Mouse (Mus musculus) myocyte (in vitro differentiated cells): ENCODE measurements around the gene Blnk.

Source experiments
- CEBPB ChIP-seq: IDR thresholded peaks from 2 replicates; pipeline ENCODE4 v1.6.1; 2011; ENCODE audit warnings: mild to moderate bottlenecking, moderate library complexity; ENCODE audit not compliant: poor library complexity, insufficient read depth, severe bottlenecking
- E2F4 ChIP-seq: IDR thresholded peaks from one replicate; pipeline ENCODE4 v1.6.1; 2011; ENCODE audit warnings: mild to moderate bottlenecking, control low read depth, moderate library complexity; ENCODE audit not compliant: insufficient read depth
- MAX ChIP-seq: IDR thresholded peaks from one replicate; pipeline ENCODE4 v1.6.1; 2011; ENCODE audit warnings: low read depth, mild to moderate bottlenecking, control low read depth
- MYOD1 ChIP-seq, 3 experiments: IDR thresholded peaks; one replicate each; pipeline ENCODE4 v1.6.1; 2011; ENCODE audit warnings: control low read depth in 2 of 3, low read depth in 2 of 3, mild to moderate bottlenecking in 2 of 3, moderate library complexity in 1 of 3; ENCODE audit not compliant: insufficient read length in 2 of 3, control insufficient read depth in 1 of 3
- MYOG ChIP-seq, 3 experiments: IDR thresholded peaks; one replicate each; pipeline ENCODE4 v1.6.1; 2011; ENCODE audit warnings: control low read depth in 2 of 3, low read depth in 2 of 3, mild to moderate bottlenecking in 2 of 3; ENCODE audit not compliant: insufficient read length in 2 of 3, control insufficient read depth in 1 of 3, insufficient read depth in 1 of 3
- POLR2A ChIP-seq: IDR thresholded peaks from one replicate; pipeline ENCODE4 v1.6.1; 2011; ENCODE audit warnings: low read depth, mild to moderate bottlenecking, control low read depth, moderate library complexity; ENCODE audit not compliant: insufficient read length
- POLR2AphosphoS2 ChIP-seq: IDR thresholded peaks from one replicate; pipeline ENCODE4 v1.6.1; 2011; ENCODE audit warnings: low read depth, control low read depth; ENCODE audit not compliant: insufficient read length
- REST ChIP-seq: IDR thresholded peaks from one replicate; pipeline ENCODE4 v1.6.1; 2011; ENCODE audit warnings: mild to moderate bottlenecking, control low read depth, moderate library complexity; ENCODE audit not compliant: insufficient read depth, insufficient read length
- SRF ChIP-seq: IDR thresholded peaks from one replicate; pipeline ENCODE4 v1.6.1; 2011; ENCODE audit warnings: low read depth; ENCODE audit not compliant: control insufficient read depth, insufficient read length
- TCF12 ChIP-seq: IDR thresholded peaks from one replicate; pipeline ENCODE4 v1.6.1; 2011; ENCODE audit warnings: mild to moderate bottlenecking, control low read depth; ENCODE audit not compliant: poor library complexity, insufficient read depth, severe bottlenecking
- TCF3 ChIP-seq: IDR thresholded peaks from one replicate; pipeline ENCODE4 v1.6.1; 2011; ENCODE audit warnings: low read depth, control low read depth; ENCODE audit not compliant: insufficient read length
- USF1 ChIP-seq: IDR thresholded peaks from one replicate; pipeline ENCODE4 v1.6.1; 2011; ENCODE audit warnings: low read depth, mild to moderate bottlenecking, control low read depth, moderate library complexity

GRCm38 (mm10) chr19:40994057-40994585 is at the start of gene Blnk:
- TF ChIP-seq E2F4 (no peak), CEBPB (no peak), POLR2AphosphoS2 (no peak), USF1 (peak; percentile 95), POLR2A (no peak), MYOD1 (IDR thresholded peaks at IDR 0.05; ENCODE audit: control insufficient read depth in 1 of 3, insufficient read length in 2 of 3, low read depth in 2 of 3) (no peak), MAX (no peak), TCF3 (no peak), MYOG (IDR thresholded peaks at IDR 0.05; ENCODE audit: control insufficient read depth in 1 of 3, insufficient read depth in 1 of 3, insufficient read length in 2 of 3, low read depth in 2 of 3) (no peak), REST (no peak), TCF12 (no peak), SRF (no peak)
